In genomic region chr5:115203735-115204561, GRCm38 (mm10) we compare ENCODE assay signal across 8 mouse cellular contexts. TPM values are rescaled to one million over a fixed set of nuclear protein-coding genes. Genes with fewer than 3 reads are reported as not detected.
DNase-seq lines count a peak whose midpoint lies in the region; ATAC-seq lines count a peak whose summit lies in the region.

No protein-coding gene starts in this region.

- H3K9ac ChIP-seq in heart, embryonic 15.5 days, result peak overlapping the region; percentile 17
- H3K9ac ChIP-seq in limb, embryonic 11.5 days (ENCODE audit: low read length), result peak overlapping the region; percentile 53

- H3K4me2 ChIP-seq in heart, embryonic 15.5 days, result peak overlapping the region; percentile 73
- peak overlapping the region; percentile 48 for H3K4me2 ChIP-seq in limb, embryonic 11.5 days (ENCODE audit: low read depth, severe bottlenecking)

- 0 out of 2 replicates have a peak overlapping the region, but pooled peaks have one; percentile 24 for H3K27ac ChIP-seq in heart, embryonic 15.5 days
- no peak overlapping the region for H3K27ac ChIP-seq in limb, embryonic 11.5 days (replicated peaks; ENCODE audit: low read depth, low read length)

- WGBS in heart, embryonic 15.5 days, result 25% methylated on average over 23 of the region's 23 CpGs
- 21% methylated on average over 23 of the region's 23 CpGs for WGBS in limb, embryonic 11.5 days

- peaks cover 35% of the 10 kb centered on the region for H3K27me3 ChIP-seq in heart, embryonic 15.5 days
- H3K27me3 ChIP-seq in limb, embryonic 11.5 days (ENCODE audit: control insufficient read depth, insufficient read depth, low read length), result no peaks in the 10 kb centered on the region

- ATAC-seq in heart, embryonic 15.5 days (replicated peaks; ENCODE audit: insufficient number of reproducible peaks, insufficient read depth, low FRiP score, low read depth), result no peak
- peak; percentile 31; the same call in 1 of the 2 replicates for ATAC-seq in limb, embryonic 11.5 days (ENCODE audit: insufficient number of reproducible peaks, low FRiP score, low TSS enrichment, low read depth)

- DNase-seq in cerebellum, adult 11-12 months, result peak; percentile 72
- DNase-seq in cerebellum, postnatal 4 days (ENCODE audit: low spot score in 2 of 2), result no peak
- peak; percentile 76 for DNase-seq in cerebellum, adult 9-11 months
- peak; percentile 48 for DNase-seq in limb, embryonic 11.5 days (ENCODE audit: low spot score)
- DNase-seq in naive thymus-derived CD4-positive, alpha-beta T cell, adult 2 months (ENCODE audit: low read depth), result peak; percentile 40
- DNase-seq in spleen, postnatal 14 days (ENCODE audit: low spot score in 2 of 2), result no peak
- no peak for DNase-seq in urinary bladder, postnatal 14 days (ENCODE audit: low spot score)

- H3K9me3 ChIP-seq in heart, embryonic 15.5 days (replicated peaks), result no peaks in the 10 kb centered on the region
- no peaks in the 10 kb centered on the region; the same call in 1 of the 2 replicates for H3K9me3 ChIP-seq in limb, embryonic 11.5 days (ENCODE audit: control insufficient read depth, low read length)

- peak overlapping the region; percentile 43 for H3K4me3 ChIP-seq in heart, embryonic 15.5 days
- peak overlapping the region; percentile 17; the same call in 1 of the 2 replicates for H3K4me3 ChIP-seq in limb, embryonic 11.5 days (ENCODE audit: low read depth, low read length)

- H3K4me1 ChIP-seq in heart, embryonic 15.5 days (replicated peaks), result peaks cover 16% of the 10 kb centered on the region
- peaks cover 5% of the 10 kb centered on the region; the same call in 1 of the 2 replicates for H3K4me1 ChIP-seq in limb, embryonic 11.5 days (ENCODE audit: control insufficient read depth, insufficient read depth, low read length)

- no peaks in the 10 kb centered on the region for H3K36me3 ChIP-seq in heart, embryonic 15.5 days
- H3K36me3 ChIP-seq in limb, embryonic 11.5 days (ENCODE audit: control insufficient read depth, insufficient read depth, low read length), result no peaks in the 10 kb centered on the region

RNA-seq across cellular contexts. Expression of gene Cabp1, which starts 9.8 kb away (rescaled TPM):
- polyA plus RNA-seq in heart, embryonic 15.5 days (2015; fragmentation: Nextera tagmentation; extraction: Ambion mirVana), result 0.96 and 1.2 TPM in 2 replicates
- polyA plus RNA-seq in limb, embryonic 11.5 days (2014; fragmentation: Nextera tagmentation; extraction: Ambion mirVana), result 1.2 and 1.9 TPM in 2 replicates

RNA-seq across cellular contexts. Expression of gene Pop5, which starts 31.7 kb away (rescaled TPM):
- polyA plus RNA-seq in heart, embryonic 15.5 days (2015; fragmentation: Nextera tagmentation; extraction: Ambion mirVana), result 56.2 and 60.3 TPM in 2 replicates
- polyA plus RNA-seq in limb, embryonic 11.5 days (2014; fragmentation: Nextera tagmentation; extraction: Ambion mirVana), result 118 and 123 TPM in 2 replicates

RNA-seq across cellular contexts. Expression of gene Mlec, which starts 46.0 kb away (rescaled TPM):
- 54.4 and 76.7 TPM in 2 replicates for polyA plus RNA-seq in heart, embryonic 15.5 days (2015; fragmentation: Nextera tagmentation; extraction: Ambion mirVana)
- polyA plus RNA-seq in limb, embryonic 11.5 days (2014; fragmentation: Nextera tagmentation; extraction: Ambion mirVana), result 51.5 and 58.8 TPM in 2 replicates

Comparison
In these comparisons a context has a peak if more than half of its experiments do, and no peak if none do; other contexts are left out.
1. DNase-seq: peak in cerebellum, adult 11-12 months (single experiment), cerebellum, adult 9-11 months (single experiment), limb, embryonic 11.5 days (single experiment) and naive thymus-derived CD4-positive, alpha-beta T cell, adult 2 months (single experiment); none in cerebellum, postnatal 4 days (0 of 2), spleen, postnatal 14 days (0 of 2) and urinary bladder, postnatal 14 days (single experiment).